Mouse (Mus musculus): Measurements from ENCODE around the gene Bpgm. TPM values are rescaled to one million over a fixed set of nuclear protein-coding genes. Genes with fewer than 3 reads are reported as not detected.

Bpgm gene
- 60.6 and 70.0 TPM in 2 replicates for polyA plus RNA-seq (2014; fragmentation: Nextera tagmentation; extraction: Ambion mirVana)

DNA sequence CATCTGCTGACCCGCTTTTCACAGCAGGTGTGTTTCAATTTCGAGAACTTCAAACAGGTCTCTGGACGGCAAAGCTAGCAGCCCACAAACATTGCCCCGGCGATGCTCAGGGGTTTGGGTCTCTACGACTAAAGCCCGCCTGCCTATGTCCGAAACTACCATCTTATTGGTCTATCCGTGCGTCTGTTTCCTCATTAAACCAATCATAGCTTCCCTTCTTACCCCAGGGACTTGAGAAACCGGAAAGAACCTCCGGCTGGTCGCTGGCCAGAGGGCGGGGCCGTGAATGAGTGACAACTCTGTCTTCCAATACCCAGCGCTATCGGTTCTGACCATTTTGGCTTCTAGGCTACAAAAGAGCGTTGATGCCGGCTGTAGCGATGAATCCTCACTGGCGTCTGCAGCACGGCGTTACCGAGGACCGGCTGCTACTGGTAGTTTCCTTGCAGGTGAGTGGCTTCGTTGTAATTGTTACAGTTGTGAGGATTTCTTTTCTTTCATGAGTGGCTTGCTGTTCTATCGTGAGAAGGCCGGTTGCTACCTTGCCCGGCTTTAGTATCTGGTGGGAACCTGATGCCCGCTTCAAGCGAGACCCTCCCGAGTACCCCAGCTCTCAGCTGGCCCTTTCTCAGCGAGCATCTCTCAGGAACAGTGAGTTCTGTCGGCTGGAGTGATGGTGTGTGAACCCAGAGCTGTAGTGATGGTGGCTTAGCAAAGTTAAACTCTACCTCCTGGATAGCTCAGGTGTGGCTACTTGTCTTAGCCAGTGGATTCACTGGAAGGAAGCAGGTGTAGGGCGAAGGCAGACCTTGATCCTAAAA is at the start of gene Bpgm:
Bpgm (plus strand) TSS at position 234 of the 821 bp plus-strand sequence.
- ATAC-seq (ENCODE audit: low FRiP score) (peak; percentile 96), DNase-seq (ENCODE audit: low spot score) (peak; percentile 99)
- 1% methylated on average over 35 of the region's 35 CpGs for WGBS
- no peaks in the 10 kb centered on the region for H3K9me3 ChIP-seq (ENCODE audit: control insufficient read depth, low read length)
- H3K9ac ChIP-seq (ENCODE audit: low read depth, low read length) = peak within 1 kb of the TSS; percentile 80
- peak within 1 kb of the TSS; percentile 71 for H3K4me3 ChIP-seq (ENCODE audit: low read depth, low read length)
- no peak within 1 kb of the TSS for H3K27ac ChIP-seq (ENCODE audit: low read depth, low read length)
- H3K4me2 ChIP-seq (replicated peaks; ENCODE audit: low read depth, low read length) = peak within 1 kb of the TSS; percentile 62
- H3K27me3 ChIP-seq (ENCODE audit: control insufficient read depth, insufficient read depth, low read length) = no peaks in the 10 kb centered on the region
- H3K36me3 ChIP-seq (ENCODE audit: control insufficient read depth, insufficient read depth, low read length) = no peaks in the 10 kb centered on the region
- peaks cover 3% of the 10 kb centered on the region for H3K4me1 ChIP-seq (replicated peaks; ENCODE audit: control insufficient read depth, insufficient read depth, low read length)

GRCm38 (mm10) chr6:34439006-34439405 is 37.0 kb upstream of the Bpgm start:
- Histone ChIP-seq H3K4me3 (ENCODE audit: low read depth, low read length) (no peak overlapping the region), H3K9me3 (ENCODE audit: control insufficient read depth, low read length) (no peaks in the 10 kb centered on the region), H3K4me1 (replicated peaks; ENCODE audit: control insufficient read depth, insufficient read depth, low read length) (no peaks in the 10 kb centered on the region), H3K36me3 (ENCODE audit: control insufficient read depth, insufficient read depth, low read length) (no peaks in the 10 kb centered on the region), H3K9ac (ENCODE audit: low read depth, low read length) (no peak overlapping the region), H3K4me2 (replicated peaks; ENCODE audit: low read depth, low read length) (no peak overlapping the region), H3K27ac (ENCODE audit: low read depth, low read length) (no peak overlapping the region), H3K27me3 (ENCODE audit: control insufficient read depth, insufficient read depth, low read length) (no peaks in the 10 kb centered on the region)
- WGBS = 70% methylated on average over 2 of the region's 2 CpGs
- no peak for DNase-seq (ENCODE audit: low spot score)
- ATAC-seq (ENCODE audit: low FRiP score) = no peak

- H3K36me3 ChIP-seq (ENCODE audit: control insufficient read depth, insufficient read depth, low read length) = no peaks in the 10 kb centered on the region
- H3K9me3 ChIP-seq (ENCODE audit: control insufficient read depth, low read length) = no peaks in the 10 kb centered on the region
- no peak overlapping the region for H3K9ac ChIP-seq (ENCODE audit: low read depth, low read length)
- no peaks in the 10 kb centered on the region for H3K4me1 ChIP-seq (replicated peaks; ENCODE audit: control insufficient read depth, insufficient read depth, low read length)
- no peaks in the 10 kb centered on the region for H3K27me3 ChIP-seq (ENCODE audit: control insufficient read depth, insufficient read depth, low read length)
- no peak overlapping the region for H3K4me2 ChIP-seq (replicated peaks; ENCODE audit: low read depth, low read length)
- WGBS = 74% methylated on average over 9 of the region's 9 CpGs
- DNase-seq (ENCODE audit: low spot score) (no peak), ATAC-seq (ENCODE audit: low FRiP score) (no peak)
- no peak overlapping the region for H3K4me3 ChIP-seq (ENCODE audit: low read depth, low read length)
- H3K27ac ChIP-seq (ENCODE audit: low read depth, low read length) = no peak overlapping the region
Measured at GRCm38 (mm10) chr6:34441556-34442257, 34.3 kb upstream of the Bpgm start.

DNA sequence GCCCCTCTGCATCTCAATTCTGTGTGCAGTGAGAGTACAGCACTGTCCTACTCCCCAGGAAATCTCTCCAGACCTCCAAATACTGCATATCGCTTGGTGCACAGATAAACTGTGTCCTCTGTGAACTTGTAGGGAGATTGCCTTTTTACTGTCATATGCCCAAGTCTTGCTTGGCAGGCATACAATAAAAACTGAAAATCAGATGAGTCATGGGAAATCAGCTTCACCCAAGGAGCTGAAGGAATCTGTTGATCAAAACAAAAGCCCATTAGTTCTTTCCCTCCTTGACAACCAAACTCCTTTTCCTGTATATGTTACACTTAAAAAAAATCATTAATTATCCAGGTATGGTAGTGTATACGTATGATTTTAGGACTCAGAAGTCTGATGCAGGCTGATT is 32.2 kb upstream of the Bpgm start:
- ATAC-seq (ENCODE audit: low FRiP score) (no peak), DNase-seq (ENCODE audit: low spot score) (no peak)
- WGBS = 89% methylated on average over 2 of the region's 2 CpGs
- Histone ChIP-seq H3K4me3 (ENCODE audit: low read depth, low read length) (no peak overlapping the region), H3K9me3 (ENCODE audit: control insufficient read depth, low read length) (no peaks in the 10 kb centered on the region), H3K27ac (ENCODE audit: low read depth, low read length) (no peak overlapping the region), H3K36me3 (ENCODE audit: control insufficient read depth, insufficient read depth, low read length) (no peaks in the 10 kb centered on the region), H3K9ac (ENCODE audit: low read depth, low read length) (no peak overlapping the region), H3K27me3 (ENCODE audit: control insufficient read depth, insufficient read depth, low read length) (no peaks in the 10 kb centered on the region), H3K4me2 (replicated peaks; ENCODE audit: low read depth, low read length) (no peak overlapping the region), H3K4me1 (replicated peaks; ENCODE audit: control insufficient read depth, insufficient read depth, low read length) (no peaks in the 10 kb centered on the region)

GRCm38 (mm10) chr6:34447961-34448360 is 28.0 kb upstream of the Bpgm start:
- Histone ChIP-seq H3K36me3 (ENCODE audit: control insufficient read depth, insufficient read depth, low read length) (no peaks in the 10 kb centered on the region), H3K4me1 (replicated peaks; ENCODE audit: control insufficient read depth, insufficient read depth, low read length) (no peaks in the 10 kb centered on the region), H3K9me3 (ENCODE audit: control insufficient read depth, low read length) (no peaks in the 10 kb centered on the region), H3K4me2 (replicated peaks; ENCODE audit: low read depth, low read length) (no peak overlapping the region), H3K4me3 (ENCODE audit: low read depth, low read length) (no peak overlapping the region), H3K27me3 (ENCODE audit: control insufficient read depth, insufficient read depth, low read length) (no peaks in the 10 kb centered on the region), H3K9ac (ENCODE audit: low read depth, low read length) (no peak overlapping the region), H3K27ac (ENCODE audit: low read depth, low read length) (no peak overlapping the region)
- ATAC-seq (ENCODE audit: low FRiP score) = no peak
- peak; percentile 83 for DNase-seq (ENCODE audit: low spot score)
- WGBS = 9% methylated on average over 2 of the region's 2 CpGs

- H3K4me1 ChIP-seq (replicated peaks; ENCODE audit: control insufficient read depth, insufficient read depth, low read length) = no peaks in the 10 kb centered on the region
- no peaks in the 10 kb centered on the region for H3K27me3 ChIP-seq (ENCODE audit: control insufficient read depth, insufficient read depth, low read length)
- ATAC-seq (ENCODE audit: low FRiP score) = no peak
- no peak overlapping the region for H3K9ac ChIP-seq (ENCODE audit: low read depth, low read length)
- no peaks in the 10 kb centered on the region for H3K9me3 ChIP-seq (ENCODE audit: control insufficient read depth, low read length)
- H3K4me3 ChIP-seq (ENCODE audit: low read depth, low read length) = no peak overlapping the region
- no peaks in the 10 kb centered on the region for H3K36me3 ChIP-seq (ENCODE audit: control insufficient read depth, insufficient read depth, low read length)
- 82% methylated on average over 1 of the region's 1 CpGs for WGBS
- H3K4me2 ChIP-seq (replicated peaks; ENCODE audit: low read depth, low read length) = no peak overlapping the region
- no peak overlapping the region for H3K27ac ChIP-seq (ENCODE audit: low read depth, low read length)
- no peak for DNase-seq (ENCODE audit: low spot score)
Measured at GRCm38 (mm10) chr6:34448696-34449095, 27.3 kb upstream of the Bpgm start.

GRCm38 (mm10) chr6:34452963-34453770 is 22.8 kb upstream of the Bpgm start:
- no peak for ATAC-seq (ENCODE audit: low FRiP score)
- no peak for DNase-seq (ENCODE audit: low spot score)
- no peaks in the 10 kb centered on the region for H3K27me3 ChIP-seq (ENCODE audit: control insufficient read depth, insufficient read depth, low read length)

DNA sequence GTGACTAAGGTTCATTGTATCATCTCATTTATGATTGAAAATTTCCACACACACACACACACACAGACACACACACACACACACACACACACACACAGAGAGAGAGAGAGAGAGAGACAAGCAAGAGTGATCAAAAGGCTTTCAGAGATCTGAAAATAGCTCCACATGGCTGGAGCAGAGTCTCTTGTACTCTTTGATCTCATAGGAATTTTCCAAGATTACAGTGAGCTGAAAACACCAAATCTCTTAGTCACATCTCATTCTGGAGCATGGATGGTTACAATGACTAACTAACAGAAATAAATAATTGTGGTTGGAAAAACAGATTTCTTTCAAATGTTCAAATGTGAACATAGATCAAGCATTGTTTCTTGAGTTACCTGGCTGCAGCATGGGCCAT is 16.6 kb upstream of the Bpgm start:
- no peaks in the 10 kb centered on the region for H3K27me3 ChIP-seq (ENCODE audit: control insufficient read depth, insufficient read depth, low read length)
- no peak overlapping the region for H3K4me2 ChIP-seq (replicated peaks; ENCODE audit: low read depth, low read length)
- DNase-seq (ENCODE audit: low spot score) = no peak
- no peak overlapping the region for H3K9ac ChIP-seq (ENCODE audit: low read depth, low read length)
- no peaks in the 10 kb centered on the region for H3K4me1 ChIP-seq (replicated peaks; ENCODE audit: control insufficient read depth, insufficient read depth, low read length)
- no peak for ATAC-seq (ENCODE audit: low FRiP score)
- H3K36me3 ChIP-seq (ENCODE audit: control insufficient read depth, insufficient read depth, low read length) = no peaks in the 10 kb centered on the region
- H3K4me3 ChIP-seq (ENCODE audit: low read depth, low read length) = no peak overlapping the region
- no peaks in the 10 kb centered on the region for H3K9me3 ChIP-seq (ENCODE audit: control insufficient read depth, low read length)
- H3K27ac ChIP-seq (ENCODE audit: low read depth, low read length) = no peak overlapping the region

More at GRCm38 (mm10) chr6:34452963-34453770, 22.8 kb upstream of the Bpgm start:
- Histone ChIP-seq H3K36me3 (ENCODE audit: control insufficient read depth, insufficient read depth, low read length) (no peaks in the 10 kb centered on the region), H3K27ac (ENCODE audit: low read depth, low read length) (no peak overlapping the region), H3K4me1 (replicated peaks; ENCODE audit: control insufficient read depth, insufficient read depth, low read length) (no peaks in the 10 kb centered on the region), H3K4me2 (replicated peaks; ENCODE audit: low read depth, low read length) (no peak overlapping the region), H3K9ac (ENCODE audit: low read depth, low read length) (no peak overlapping the region), H3K4me3 (ENCODE audit: low read depth, low read length) (no peak overlapping the region), H3K9me3 (ENCODE audit: control insufficient read depth, low read length) (no peaks in the 10 kb centered on the region)
- WGBS = 66% methylated on average over 7 of the region's 7 CpGs
